Mouse (Mus musculus): ENCODE results near the gene Extl1. TPM values are rescaled to one million over a fixed set of nuclear protein-coding genes. Genes with fewer than 3 reads are reported as not detected.
A peak's percentile ranks its signal among the peaks of the same experiment; 100 is the strongest.

Extl1 gene
- polyA plus RNA-seq, 3 experiments from 2014 or later: 0.21 to 1.3 (median 1.0) TPM

- ATAC-seq: peak; percentile 46
These were observed 4.7 kb upstream of the Extl1 start for GRCm38 (mm10) chr4:134388397-134388796.

- ATAC-seq: no peak
These were observed 3.6 kb upstream of the Extl1 start for GRCm38 (mm10) chr4:134387268-134387667.

GRCm38 (mm10) chr4:134379510-134379909, 4.1 kb downstream of the Extl1 start:
- no peak for ATAC-seq

GRCm38 (mm10) chr4:134378089-134378615, 5.5 kb downstream of the Extl1 start:
- ATAC-seq: no peak

GRCm38 (mm10) chr4:134374306-134374705, 9.3 kb downstream of the Extl1 start:
- ATAC-seq: no peak

GRCm38 (mm10) chr4:134373295-134373694, 10.4 kb downstream of the Extl1 start:
- no peak for ATAC-seq

- ATAC-seq: peak; percentile 94
These were observed 11.3 kb downstream of the Extl1 start for GRCm38 (mm10) chr4:134372294-134372747.

GRCm38 (mm10) chr4:134371316-134371855, 12.3 kb downstream of the Extl1 start:
- peak; percentile 9 for ATAC-seq

- no peak for ATAC-seq
These were observed 12.9 kb downstream of the Extl1 start for GRCm38 (mm10) chr4:134370649-134371221.

GRCm38 (mm10) chr4:134365280-134365679, 18.4 kb downstream of the Extl1 start:
- ATAC-seq: no peak

GRCm38 (mm10) chr4:134362586-134362985, 21.1 kb downstream of the Extl1 start:
- peak; percentile 86 for ATAC-seq

- no peak for ATAC-seq
These were observed 21.5 kb downstream of the Extl1 start for GRCm38 (mm10) chr4:134362124-134362523.

- ATAC-seq: peak; percentile 60
These were observed 22.4 kb downstream of the Extl1 start for GRCm38 (mm10) chr4:134361215-134361614.

GRCm38 (mm10) chr4:134359649-134360048, 24.0 kb downstream of the Extl1 start:
- ATAC-seq: no peak

- no peak for ATAC-seq
These were observed 26.2 kb downstream of the Extl1 start for GRCm38 (mm10) chr4:134357461-134357771.

- peak; percentile 39 for ATAC-seq
These were observed 26.8 kb downstream of the Extl1 start for GRCm38 (mm10) chr4:134356591-134357460.

- no peak for ATAC-seq
These were observed 27.7 kb downstream of the Extl1 start for GRCm38 (mm10) chr4:134355841-134356452.

- ATAC-seq: peak; percentile 33
These were observed 29.9 kb downstream of the Extl1 start for GRCm38 (mm10) chr4:134353527-134354409.

- ATAC-seq: no peak
These were observed 30.7 kb downstream of the Extl1 start for GRCm38 (mm10) chr4:134352929-134353328.

GRCm38 (mm10) chr4:134352261-134352707, 31.4 kb downstream of the Extl1 start:
- ATAC-seq: no peak

- peak; percentile 65 for ATAC-seq
These were observed 32.1 kb downstream of the Extl1 start for GRCm38 (mm10) chr4:134351329-134352260.

Measured in inflammation-experienced regulatory T-cells, adult 6 months (primary cell).